Mouse (Mus musculus): ENCODE measurements around the gene Tinf2. TPM values are rescaled to one million over a fixed set of nuclear protein-coding genes. Genes with fewer than 3 reads are reported as not detected.
A peak's percentile ranks its signal among the peaks of the same experiment; 100 is the strongest.

Gene Tinf2
- polyA plus RNA-seq, 1 experiment from 2014 or later = 45.5 TPM

GRCm38 (mm10) chr14:55658011-55658410 lies 23.6 kb downstream of the Tinf2 start:
- 87% methylated on average over 5 of the region's 5 CpGs for WGBS
- Histone ChIP-seq H3K27ac (ENCODE audit: low read length) (no peak overlapping the region), H3K4me3 (ENCODE audit: low read depth, low read length) (no peak overlapping the region), H3K9ac (replicated peaks; ENCODE audit: low read depth, low read length) (no peak overlapping the region), H3K9me3 (ENCODE audit: control insufficient read depth, low read depth, low read length) (no peaks in the 10 kb centered on the region), H3K36me3 (ENCODE audit: control insufficient read depth, insufficient read depth, low read length) (peaks cover 21% of the 10 kb centered on the region), H3K27me3 (ENCODE audit: control insufficient read depth, insufficient read depth, low read length) (no peaks in the 10 kb centered on the region), H3K4me1 (ENCODE audit: control insufficient read depth, insufficient read depth, low read length) (0 out of 2 replicates have a peak, but pooled peaks cover 6% of the 10 kb centered on the region), H3K4me2 (replicated peaks; ENCODE audit: low read depth, low read length) (no peak overlapping the region)
- ATAC-seq (ENCODE audit: insufficient number of reproducible peaks, insufficient read depth, low FRiP score, low read depth) = no peak

GRCm38 (mm10) chr14:55656935-55657334 lies 24.7 kb downstream of the Tinf2 start:
- Histone ChIP-seq H3K4me3 (ENCODE audit: low read depth, low read length) (no peak overlapping the region), H3K9me3 (ENCODE audit: control insufficient read depth, low read depth, low read length) (no peaks in the 10 kb centered on the region), H3K4me2 (replicated peaks; ENCODE audit: low read depth, low read length) (no peak overlapping the region), H3K27me3 (ENCODE audit: control insufficient read depth, insufficient read depth, low read length) (no peaks in the 10 kb centered on the region), H3K4me1 (ENCODE audit: control insufficient read depth, insufficient read depth, low read length) (0 out of 2 replicates have a peak, but pooled peaks cover 6% of the 10 kb centered on the region), H3K27ac (ENCODE audit: low read length) (no peak overlapping the region), H3K36me3 (ENCODE audit: control insufficient read depth, insufficient read depth, low read length) (peaks cover 16% of the 10 kb centered on the region), H3K9ac (replicated peaks; ENCODE audit: low read depth, low read length) (no peak overlapping the region)
- ATAC-seq (ENCODE audit: insufficient number of reproducible peaks, insufficient read depth, low FRiP score, low read depth) = no peak
- 79% methylated on average over 3 of the region's 3 CpGs for WGBS

DNA sequence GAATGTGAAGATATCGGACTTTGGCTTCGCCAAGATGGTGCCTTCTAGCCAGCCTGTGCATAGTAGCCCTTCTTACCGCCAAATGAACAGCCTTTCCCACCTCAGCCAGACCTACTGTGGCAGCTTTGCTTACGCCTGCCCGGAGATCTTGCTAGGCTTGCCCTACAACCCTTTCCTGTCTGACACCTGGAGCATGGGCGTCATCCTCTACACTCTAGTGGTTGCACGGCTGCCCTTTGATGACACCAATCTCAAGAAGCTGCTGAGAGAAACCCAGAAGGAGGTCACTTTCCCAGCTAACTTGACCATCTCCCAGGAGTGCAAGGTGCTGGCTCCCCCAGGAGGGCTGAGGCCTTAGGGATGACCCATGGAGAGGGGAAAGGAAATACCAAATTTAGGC lies 30.1 kb downstream of the Tinf2 start:
- Histone ChIP-seq H3K4me1 (ENCODE audit: control insufficient read depth, insufficient read depth, low read length) (no peaks in the 10 kb centered on the region), H3K4me2 (replicated peaks; ENCODE audit: low read depth, low read length) (no peak overlapping the region), H3K27me3 (ENCODE audit: control insufficient read depth, insufficient read depth, low read length) (no peaks in the 10 kb centered on the region), H3K9ac (replicated peaks; ENCODE audit: low read depth, low read length) (no peak overlapping the region), H3K27ac (ENCODE audit: low read length) (no peak overlapping the region), H3K4me3 (ENCODE audit: low read depth, low read length) (no peak overlapping the region), H3K9me3 (ENCODE audit: control insufficient read depth, low read depth, low read length) (no peaks in the 10 kb centered on the region), H3K36me3 (ENCODE audit: control insufficient read depth, insufficient read depth, low read length) (0 out of 2 replicates have a peak, but pooled peaks cover 1% of the 10 kb centered on the region)
- WGBS = 78% methylated on average over 7 of the region's 7 CpGs
- ATAC-seq (ENCODE audit: insufficient number of reproducible peaks, insufficient read depth, low FRiP score, low read depth) = no peak

DNA sequence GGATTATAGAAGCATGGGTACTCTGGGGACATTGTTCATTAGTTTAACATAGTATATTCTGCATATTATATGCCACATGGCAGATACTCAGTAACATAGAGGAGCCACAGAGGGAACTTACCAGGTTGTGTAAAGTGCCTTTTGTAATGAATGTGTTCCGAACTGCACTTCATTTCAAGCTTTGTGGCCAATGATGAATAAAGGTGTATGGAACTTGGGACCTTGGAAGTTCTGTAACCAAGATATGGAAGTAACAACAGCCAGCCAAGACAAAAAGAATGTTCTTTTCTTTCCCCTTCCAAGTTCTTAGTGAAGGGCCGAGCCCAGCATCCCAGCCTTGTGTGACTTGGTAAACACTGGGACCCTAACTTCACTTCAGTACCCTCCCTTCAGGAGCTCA lies 31.7 kb downstream of the Tinf2 start, which contains the start of gene Tssk4:
Gene Tssk4 (plus strand): TSS at position 301 of the 400 bp plus-strand sequence.
- no peak for ATAC-seq (ENCODE audit: insufficient number of reproducible peaks, insufficient read depth, low FRiP score, low read depth)
- 95% methylated on average over 2 of the region's 2 CpGs for WGBS
- no peak within 1 kb of the TSS for H3K4me2 ChIP-seq (replicated peaks; ENCODE audit: low read depth, low read length)
- H3K4me1 ChIP-seq (ENCODE audit: control insufficient read depth, insufficient read depth, low read length) = 0 out of 2 replicates have a peak, but pooled peaks cover 1% of the 10 kb centered on the region
- no peak within 1 kb of the TSS for H3K27ac ChIP-seq (ENCODE audit: low read length)
- no peaks in the 10 kb centered on the region for H3K9me3 ChIP-seq (ENCODE audit: control insufficient read depth, low read depth, low read length)
- no peaks in the 10 kb centered on the region for H3K27me3 ChIP-seq (ENCODE audit: control insufficient read depth, insufficient read depth, low read length)
- H3K4me3 ChIP-seq (ENCODE audit: low read depth, low read length) = no peak within 1 kb of the TSS
- peaks cover 4% of the 10 kb centered on the region; the same call in 1 of the 2 replicates for H3K36me3 ChIP-seq (ENCODE audit: control insufficient read depth, insufficient read depth, low read length)
- no peak within 1 kb of the TSS for H3K9ac ChIP-seq (replicated peaks; ENCODE audit: low read depth, low read length)

DNA sequence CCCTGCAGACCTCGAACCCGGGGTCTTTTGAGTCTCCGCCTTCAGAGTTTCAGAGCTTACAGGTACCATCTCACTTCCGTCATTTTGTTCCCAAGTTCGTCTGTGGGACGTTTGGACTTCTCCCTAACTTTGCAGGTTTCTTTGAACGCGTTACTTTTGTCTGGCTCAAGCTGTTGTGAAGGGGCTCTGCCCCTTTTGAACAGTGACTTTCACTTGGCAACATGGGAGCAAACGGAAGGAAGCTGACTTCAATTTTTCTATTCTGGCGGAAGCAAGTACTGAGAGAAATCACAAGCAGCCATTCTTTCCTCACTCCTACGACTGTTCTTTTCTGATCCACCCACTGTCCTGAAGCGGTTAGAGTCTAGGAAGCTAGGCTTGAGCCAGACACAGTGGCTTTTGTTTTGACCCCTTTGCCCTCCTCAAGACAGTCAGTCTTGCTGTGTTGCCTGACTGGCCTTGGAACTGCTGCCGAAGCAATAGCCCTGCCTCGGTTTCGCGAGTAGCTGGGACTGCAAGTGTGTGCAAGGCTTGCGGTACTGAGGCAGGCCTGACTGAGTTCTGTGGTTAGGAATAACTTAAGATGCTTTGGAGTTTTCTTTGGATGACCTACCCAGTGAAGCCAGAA lies 37.2 kb downstream of the Tinf2 start:
- ATAC-seq (ENCODE audit: insufficient number of reproducible peaks, insufficient read depth, low FRiP score, low read depth) = no peak
- Histone ChIP-seq H3K9me3 (ENCODE audit: control insufficient read depth, low read depth, low read length) (no peaks in the 10 kb centered on the region), H3K4me3 (ENCODE audit: low read depth, low read length) (peak overlapping the region; percentile 67), H3K9ac (replicated peaks; ENCODE audit: low read depth, low read length) (peak overlapping the region; percentile 89), H3K4me1 (ENCODE audit: control insufficient read depth, insufficient read depth, low read length) (peaks cover 10% of the 10 kb centered on the region; the same call in 1 of the 2 replicates), H3K27ac (ENCODE audit: low read length) (peak overlapping the region; percentile 95; the same call in 1 of the 2 replicates), H3K36me3 (ENCODE audit: control insufficient read depth, insufficient read depth, low read length) (peaks cover 24% of the 10 kb centered on the region; the same call in 1 of the 2 replicates), H3K4me2 (replicated peaks; ENCODE audit: low read depth, low read length) (peak overlapping the region; percentile 76), H3K27me3 (ENCODE audit: control insufficient read depth, insufficient read depth, low read length) (no peaks in the 10 kb centered on the region)
- WGBS = 23% methylated on average over 17 of the region's 17 CpGs

GRCm38 (mm10) chr14:55643060-55643907 lies 38.3 kb downstream of the Tinf2 start, which contains the start of gene Tm9sf1:
Tm9sf1 (minus strand) TSS chr14:55643806.
- H3K4me3 ChIP-seq (ENCODE audit: low read depth, low read length) = peak within 1 kb of the TSS; percentile 67
- under 1% methylated on average over 88 of the region's 89 CpGs for WGBS
- peak; percentile 87 for ATAC-seq (ENCODE audit: insufficient number of reproducible peaks, insufficient read depth, low FRiP score, low read depth)
- H3K27me3 ChIP-seq (ENCODE audit: control insufficient read depth, insufficient read depth, low read length) = no peaks in the 10 kb centered on the region
- no peaks in the 10 kb centered on the region for H3K9me3 ChIP-seq (ENCODE audit: control insufficient read depth, low read depth, low read length)
- peaks cover 10% of the 10 kb centered on the region; the same call in 1 of the 2 replicates for H3K4me1 ChIP-seq (ENCODE audit: control insufficient read depth, insufficient read depth, low read length)
- peak within 1 kb of the TSS; percentile 95 for H3K27ac ChIP-seq (ENCODE audit: low read length)
- peak within 1 kb of the TSS; percentile 76 for H3K4me2 ChIP-seq (replicated peaks; ENCODE audit: low read depth, low read length)
- H3K9ac ChIP-seq (replicated peaks; ENCODE audit: low read depth, low read length) = peak within 1 kb of the TSS; percentile 89
- H3K36me3 ChIP-seq (ENCODE audit: control insufficient read depth, insufficient read depth, low read length) = peaks cover 34% of the 10 kb centered on the region

DNA sequence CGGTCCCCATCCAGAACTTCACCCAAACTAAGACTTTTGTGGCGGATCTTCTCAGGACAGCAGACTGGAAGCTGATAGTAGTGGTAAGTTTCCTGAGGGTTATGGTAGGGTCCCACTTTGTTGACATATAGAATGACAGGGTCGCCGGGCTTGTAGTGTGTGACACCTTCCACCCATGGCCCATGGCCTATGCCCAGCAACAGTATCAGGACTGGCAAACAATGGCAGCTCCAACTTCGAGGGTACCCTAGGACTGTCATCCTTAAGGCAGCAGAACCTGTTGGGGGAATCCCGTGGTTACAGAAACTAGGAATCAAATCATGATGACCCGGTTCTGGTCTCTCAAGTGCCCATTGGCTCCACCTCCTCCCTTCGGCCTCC lies 39.0 kb downstream of the Tinf2 start:
- Histone ChIP-seq H3K27me3 (ENCODE audit: control insufficient read depth, insufficient read depth, low read length) (no peaks in the 10 kb centered on the region), H3K9me3 (ENCODE audit: control insufficient read depth, low read depth, low read length) (no peaks in the 10 kb centered on the region), H3K4me3 (ENCODE audit: low read depth, low read length) (peak overlapping the region; percentile 67), H3K36me3 (ENCODE audit: control insufficient read depth, insufficient read depth, low read length) (peaks cover 40% of the 10 kb centered on the region), H3K27ac (ENCODE audit: low read length) (peak overlapping the region; percentile 95; the same call in 1 of the 2 replicates), H3K9ac (replicated peaks; ENCODE audit: low read depth, low read length) (peak overlapping the region; percentile 89), H3K4me2 (replicated peaks; ENCODE audit: low read depth, low read length) (peak overlapping the region; percentile 76), H3K4me1 (ENCODE audit: control insufficient read depth, insufficient read depth, low read length) (peaks cover 10% of the 10 kb centered on the region; the same call in 1 of the 2 replicates)
- WGBS = 21% methylated on average over 8 of the region's 8 CpGs
- ATAC-seq (ENCODE audit: insufficient number of reproducible peaks, insufficient read depth, low FRiP score, low read depth) = 0 out of 2 replicates have a peak, but pooled peaks have one; percentile 6

- ATAC-seq (ENCODE audit: insufficient number of reproducible peaks, insufficient read depth, low FRiP score, low read depth) = no peak
- Histone ChIP-seq H3K9ac (replicated peaks; ENCODE audit: low read depth, low read length) (no peak overlapping the region), H3K9me3 (ENCODE audit: control insufficient read depth, low read depth, low read length) (no peaks in the 10 kb centered on the region), H3K4me3 (ENCODE audit: low read depth, low read length) (no peak overlapping the region), H3K27me3 (ENCODE audit: control insufficient read depth, insufficient read depth, low read length) (no peaks in the 10 kb centered on the region), H3K4me1 (ENCODE audit: control insufficient read depth, insufficient read depth, low read length) (peaks cover 10% of the 10 kb centered on the region; the same call in 1 of the 2 replicates), H3K36me3 (ENCODE audit: control insufficient read depth, insufficient read depth, low read length) (peaks cover 48% of the 10 kb centered on the region), H3K4me2 (replicated peaks; ENCODE audit: low read depth, low read length) (no peak overlapping the region), H3K27ac (ENCODE audit: low read length) (no peak overlapping the region)
- WGBS = 94% methylated on average over 13 of the region's 13 CpGs
Measured at GRCm38 (mm10) chr14:55641291-55641690, 40.3 kb downstream of the Tinf2 start.

All from stomach, embryonic 14.5 days (tissue).